Mouse (Mus musculus): ENCODE results near the gene Clasp1. TPM values are rescaled to one million over a fixed set of nuclear protein-coding genes. Genes with fewer than 3 reads are reported as not detected.

Clasp1 gene
- total and polyA plus RNA-seq, 3 experiments = 13.9 to 21.3 TPM; not detected in 1

DNA sequence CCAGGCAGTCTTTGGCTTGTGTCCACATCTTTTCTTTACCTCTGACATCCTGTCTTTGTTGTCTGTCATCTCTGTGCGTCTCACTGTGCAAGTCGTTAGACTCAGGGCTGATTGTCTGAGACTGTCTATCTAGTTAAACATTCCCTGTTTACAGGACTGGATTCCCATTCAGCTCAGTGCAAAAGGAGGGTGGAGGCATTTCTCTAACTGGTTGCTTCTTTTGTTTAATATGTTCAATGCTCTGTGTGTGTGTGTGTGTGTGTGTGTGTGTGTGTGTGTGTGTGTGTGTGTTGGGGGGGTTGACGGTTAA lies 261.9 kb downstream of the Clasp1 start:
- no peak overlapping the region for H3K9ac ChIP-seq (ENCODE audit: control insufficient read depth, low read depth, low read length, poor library complexity, severe bottlenecking)
- H3K9me3 ChIP-seq (replicated peaks; ENCODE audit: insufficient read depth, low read length) = no peaks in the 10 kb centered on the region
- no peaks in the 10 kb centered on the region for H3K4me1 ChIP-seq (ENCODE audit: control insufficient read depth in 1 of 2, insufficient read depth in 2 of 2, low read length in 2 of 2)
- no peaks in the 10 kb centered on the region for H3K27me3 ChIP-seq (ENCODE audit: control insufficient read depth in 1 of 2, insufficient read depth in 2 of 2, low read length in 2 of 2)
- H3K4me3 ChIP-seq (ENCODE audit: control insufficient read depth in 1 of 2, insufficient read depth in 1 of 2, low read depth in 2 of 2, low read length in 2 of 2) = no peak overlapping the region
- TF ChIP-seq SMC3 (IDR thresholded peaks at IDR 0.05; ENCODE audit: low read depth, low read length) (no peak), HCFC1 (IDR thresholded peaks at IDR 0.05; ENCODE audit: low read depth, low read length) (no peak), MXI1 (IDR thresholded peaks at IDR 0.05; ENCODE audit: low read depth, low read length) (no peak), POLR2AphosphoS2 (IDR thresholded peaks at IDR 0.05; ENCODE audit: low read length) (no peak), CHD2 (IDR thresholded peaks at IDR 0.05; ENCODE audit: low read length) (no peak), NRF1 (IDR thresholded peaks at IDR 0.05; ENCODE audit: insufficient read depth, low read depth, low read length, poor library complexity, severe bottlenecking) (no peak), RAD21 (IDR thresholded peaks at IDR 0.05; ENCODE audit: low read depth, low read length) (no peak), CTCF (IDR thresholded peaks at IDR 0.05 in 2 of 3, conservative IDR thresholded peaks at IDR 0.05 in 1 of 3; ENCODE audit: control insufficient read depth in 1 of 3, insufficient read depth in 1 of 3, low read depth in 2 of 3, low read length in 3 of 3, poor library complexity in 1 of 3, severe bottlenecking in 1 of 3) (no peak), ZC3H11A (IDR thresholded peaks at IDR 0.05; ENCODE audit: low read depth, low read length) (no peak), NELFE (IDR thresholded peaks at IDR 0.05; ENCODE audit: low read depth, low read length) (no peak), TAL1 (IDR thresholded peaks at IDR 0.05; ENCODE audit: low read length) (no peak), TBP (IDR thresholded peaks at IDR 0.05; ENCODE audit: low read depth, low read length) (no peak), MAFK (IDR thresholded peaks at IDR 0.05; ENCODE audit: borderline replicate concordance, low read depth, low read length) (no peak), ZMIZ1 (IDR thresholded peaks at IDR 0.05; ENCODE audit: low read depth, low read length) (no peak), BHLHE40 (IDR thresholded peaks at IDR 0.05; ENCODE audit: borderline replicate concordance, low read depth, low read length) (no peak), POLR2A (IDR thresholded peaks at IDR 0.05; ENCODE audit: control insufficient read depth in 1 of 2, insufficient read depth in 1 of 2, low read depth in 1 of 2, low read length in 2 of 2, poor library complexity in 1 of 2) (no peak), GATA1 (IDR thresholded peaks at IDR 0.05; ENCODE audit: low read depth, low read length) (no peak), RCOR1 (IDR thresholded peaks at IDR 0.05; ENCODE audit: low read depth, low read length) (no peak), KAT2A (conservative IDR thresholded peaks at IDR 0.05; ENCODE audit: low read depth, low read length) (no peak), POLR2AphosphoS5 (IDR thresholded peaks at IDR 0.05; ENCODE audit: borderline replicate concordance, low read depth, low read length) (no peak)
- no peaks in the 10 kb centered on the region for H3K36me3 ChIP-seq (ENCODE audit: control insufficient read depth in 1 of 2, insufficient read depth in 2 of 2, low read length in 2 of 2)
- H3K27ac ChIP-seq (ENCODE audit: control insufficient read depth, low read depth, low read length) = no peak overlapping the region
- H3K79me2 ChIP-seq (ENCODE audit: control insufficient read depth, insufficient read depth, low read length, poor library complexity) = no peaks in the 10 kb centered on the region
- no peak for DNase-seq (ENCODE audit: low read depth, low spot score)

DNA sequence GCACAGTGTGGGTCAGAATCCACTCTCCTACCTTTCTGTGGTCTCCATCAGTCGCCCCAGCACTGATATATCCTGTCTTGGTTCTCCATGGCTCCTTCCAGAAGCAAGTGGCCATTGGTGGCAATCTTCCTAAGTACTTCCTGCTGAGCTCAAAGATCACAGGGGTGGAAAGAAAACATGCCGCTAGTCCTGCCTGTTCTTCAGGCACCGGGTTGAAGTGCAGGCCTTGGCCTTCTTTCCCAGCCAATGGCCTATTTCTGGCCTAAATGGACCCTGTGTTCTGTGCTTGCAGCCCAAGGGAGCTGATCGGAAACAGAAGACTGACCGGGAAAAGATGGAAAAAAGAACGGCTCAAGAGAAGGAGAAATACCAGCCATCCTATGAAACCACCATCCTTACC lies 269.9 kb downstream of the Clasp1 start:
- Histone ChIP-seq H3K4me1 (ENCODE audit: control insufficient read depth in 1 of 2, insufficient read depth in 2 of 2, low read length in 2 of 2) (no peaks in the 10 kb centered on the region), H3K4me3 (ENCODE audit: control insufficient read depth in 1 of 2, insufficient read depth in 1 of 2, low read depth in 2 of 2, low read length in 2 of 2) (no peak overlapping the region), H3K9ac (ENCODE audit: control insufficient read depth, low read depth, low read length, poor library complexity, severe bottlenecking) (no peak overlapping the region), H3K36me3 (ENCODE audit: control insufficient read depth in 1 of 2, insufficient read depth in 2 of 2, low read length in 2 of 2) (no peaks in the 10 kb centered on the region), H3K27ac (ENCODE audit: control insufficient read depth, low read depth, low read length) (no peak overlapping the region), H3K9me3 (replicated peaks; ENCODE audit: insufficient read depth, low read length) (no peaks in the 10 kb centered on the region), H3K79me2 (ENCODE audit: control insufficient read depth, insufficient read depth, low read length, poor library complexity) (no peaks in the 10 kb centered on the region), H3K27me3 (ENCODE audit: control insufficient read depth in 1 of 2, insufficient read depth in 2 of 2, low read length in 2 of 2) (no peaks in the 10 kb centered on the region)
- no peak for TF ChIP-seq MYB (IDR thresholded peaks at IDR 0.05; ENCODE audit: low read depth, low read length)
- no peak for TF ChIP-seq HCFC1 (IDR thresholded peaks at IDR 0.05; ENCODE audit: low read depth, low read length)
- TF ChIP-seq E2F4 (IDR thresholded peaks at IDR 0.05; ENCODE audit: borderline replicate concordance, low read depth, low read length) = no peak
- TF ChIP-seq RCOR1 (IDR thresholded peaks at IDR 0.05; ENCODE audit: low read depth, low read length) = no peak
- TF ChIP-seq SIN3A (IDR thresholded peaks at IDR 0.05; ENCODE audit: low read length) = no peak
- no peak for TF ChIP-seq ZC3H11A (IDR thresholded peaks at IDR 0.05; ENCODE audit: low read depth, low read length)
- TF ChIP-seq JUND (IDR thresholded peaks at IDR 0.05; ENCODE audit: low read depth, low read length) = no peak
- TF ChIP-seq USF2 (IDR thresholded peaks at IDR 0.05; ENCODE audit: borderline replicate concordance in 1 of 2, insufficient read depth in 1 of 2, low read depth in 1 of 2, low read length in 2 of 2) = no peak
- DNase-seq (ENCODE audit: low read depth, low spot score) = no peak

Measured in MEL (cell line).